Mouse (Mus musculus): ENCODE measurements at regions not wholly inside any gene's neighbourhood (a gene's known extent, or its start where the extent isn't known, plus 50 kb on each side); places are given as distances from the start of the nearest gene placed in this dataset.

- DNase-seq = no peak
Observed at GRCm38 (mm10) chr3:154388656-154389055, 58.2 kb upstream of the Lhx8 start.

- no peak for DNase-seq
Observed at GRCm38 (mm10) chr3:154387271-154387670, 56.8 kb upstream of the Lhx8 start.

GRCm38 (mm10) chr3:154385831-154386312 is 55.4 kb upstream of the Lhx8 start:
- DNase-seq = no peak

GRCm38 (mm10) chr3:154382811-154383210 is 52.4 kb upstream of the Lhx8 start:
- DNase-seq = no peak

- DNase-seq = no peak
Observed at GRCm38 (mm10) chr3:154381561-154381960, 51.1 kb upstream of the Lhx8 start.
